Mouse (Mus musculus) bone marrow, adult 2 months (tissue): ENCODE results near the gene Mtmr2.

ENCODE experiments used
- CTCF ChIP-seq: fragments of 200-500 bp; IDR thresholded peaks from 2 replicates; pipeline ENCODE4 v1.5.1; 2011; ENCODE audit warnings: low read length, control low read depth; ENCODE audit not compliant: control insufficient read depth, insufficient read depth
- POLR2A ChIP-seq: fragments of 200-500 bp; IDR thresholded peaks from 2 replicates; pipeline ENCODE4 v1.6.1; 2011; ENCODE audit warnings: low read depth, mild to moderate bottlenecking, control low read depth, low read length, borderline replicate concordance; ENCODE audit not compliant: control insufficient read depth

DNA sequence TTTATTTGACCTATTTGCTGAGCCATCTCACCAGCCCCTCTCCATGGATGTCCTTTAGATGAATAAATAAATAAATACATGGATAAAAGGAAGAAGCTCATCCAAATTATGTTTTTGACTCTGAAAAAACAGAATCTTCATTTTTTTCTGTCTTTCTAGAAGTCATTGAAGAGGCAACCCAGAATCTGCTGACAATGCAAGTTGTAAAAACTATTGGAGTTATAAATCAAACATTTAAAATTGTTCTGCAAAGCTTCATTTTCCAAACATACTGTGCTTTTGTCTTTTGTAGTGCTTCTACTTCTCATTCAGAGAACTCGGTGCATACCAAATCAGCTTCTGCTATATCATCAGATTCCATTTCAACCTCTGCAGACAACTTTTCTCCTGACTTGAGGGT is 33.8 kb downstream of the Mtmr2 start:
- TF ChIP-seq POLR2A (no peak), CTCF (no peak)
